Mouse (Mus musculus) T-helper 17 cell (primary cell): ENCODE results near the gene Lrrc19.
"Not testable (repeated sequence)": the region's sequence is repeated elsewhere in the genome, so short reads cannot be mapped to it uniquely, and the experiment has no call there.

Experiments used
- in situ Hi-C, 2 experiments: fragments of 300-600 bp; cut with MboI, MseI; formaldehyde crosslinking; loops; 1 replicate in 1 of 2; 2 replicates in 1 of 2; pipeline ENCODE4 v1.15.1; 2025; ENCODE audit warnings: high pct_unique_total_duplicates in 2 of 2

The Lrrc19 gene

GRCm38 (mm10) chr4:94649920-94650319 is at the start of gene Lrrc19:
Gene Lrrc19, minus strand, starts transcription at chr4:94650144.
- in situ Hi-C loops = loop anchor here in 1 of 2 experiments (25.0 kb wide), 1 partner anchor 262 kb away; no protein-coding TSS in a partner anchor

- in situ Hi-C loops = no loop called here
Observed at GRCm38 (mm10) chr4:94696368-94696767, 46.4 kb upstream of the Lrrc19 start.

- in situ Hi-C loops = no loop called here
Observed at GRCm38 (mm10) chr4:94692175-94692574, 42.2 kb upstream of the Lrrc19 start.

GRCm38 (mm10) chr4:94691078-94691477 is 41.1 kb upstream of the Lrrc19 start:
- in situ Hi-C loops = no loop called here

- in situ Hi-C loops = not testable (repeated sequence)
Observed at GRCm38 (mm10) chr4:94689804-94690203, 39.9 kb upstream of the Lrrc19 start.

- in situ Hi-C loops = no loop called here
Observed at GRCm38 (mm10) chr4:94683305-94683704, 33.4 kb upstream of the Lrrc19 start.

- in situ Hi-C loops = no loop called here
Observed at GRCm38 (mm10) chr4:94682029-94682428, 32.1 kb upstream of the Lrrc19 start.

GRCm38 (mm10) chr4:94681181-94681580 is 31.2 kb upstream of the Lrrc19 start:
- in situ Hi-C loops = no loop called here

- in situ Hi-C loops = no loop called here
Observed at GRCm38 (mm10) chr4:94680662-94681061, 30.7 kb upstream of the Lrrc19 start.

GRCm38 (mm10) chr4:94669718-94670117 is 19.8 kb upstream of the Lrrc19 start:
- in situ Hi-C loops = loop anchor here in 1 of 2 experiments (5.0 to 25.0 kb wide), 2 partner anchors 243 to 1273 kb away; no protein-coding TSS in a partner anchor

- in situ Hi-C loops = loop anchor here in 1 of 2 experiments (25.0 kb wide), 1 partner anchor 262 kb away; no protein-coding TSS in a partner anchor
Observed at GRCm38 (mm10) chr4:94650426-94651175, 657 bp upstream of the Lrrc19 start.

GRCm38 (mm10) chr4:94643141-94643540 is 6.8 kb downstream of the Lrrc19 start:
- in situ Hi-C loops = no loop called here

GRCm38 (mm10) chr4:94620077-94620476 is 29.9 kb downstream of the Lrrc19 start:
- in situ Hi-C loops = loop anchor here (25.0 kb wide), 2 partner anchors 542 to 567 kb away; no protein-coding TSS in a partner anchor

- in situ Hi-C loops = loop anchor here (25.0 kb wide), 2 partner anchors 548 to 573 kb away; no protein-coding TSS in a partner anchor
Observed at GRCm38 (mm10) chr4:94614627-94615006, 35.3 kb downstream of the Lrrc19 start.

GRCm38 (mm10) chr4:94613972-94614626 is 35.8 kb downstream of the Lrrc19 start, which contains the start of gene Ift74:
Gene Ift74, plus strand, starts transcription at chr4:94614491.
- in situ Hi-C loops = loop anchor here (25.0 kb wide), 2 partner anchors 548 to 573 kb away; no protein-coding TSS in a partner anchor

GRCm38 (mm10) chr4:94610339-94610738 is 39.6 kb downstream of the Lrrc19 start:
- in situ Hi-C loops = loop anchor here (25.0 kb wide), 2 partner anchors 552 to 577 kb away; no protein-coding TSS in a partner anchor

- in situ Hi-C loops = loop anchor here (25.0 kb wide), 2 partner anchors 557 to 582 kb away; no protein-coding TSS in a partner anchor
Observed at GRCm38 (mm10) chr4:94605591-94605990, 44.4 kb downstream of the Lrrc19 start.

GRCm38 (mm10) chr4:94604452-94605019 is 45.4 kb downstream of the Lrrc19 start:
- in situ Hi-C loops = loop anchor here (25.0 kb wide), 2 partner anchors 558 to 583 kb away; no protein-coding TSS in a partner anchor

GRCm38 (mm10) chr4:94603031-94603629 is 46.8 kb downstream of the Lrrc19 start, which contains the start of gene Plaa:
Gene Plaa, minus strand, starts transcription at chr4:94603244.
- in situ Hi-C loops = loop anchor here (25.0 kb wide), 2 partner anchors 559 to 584 kb away; no protein-coding TSS in a partner anchor

- in situ Hi-C loops = loop anchor here (25.0 kb wide), 2 partner anchors 560 to 585 kb away; no protein-coding TSS in a partner anchor
Observed at GRCm38 (mm10) chr4:94602496-94603030, 47.4 kb downstream of the Lrrc19 start.

- in situ Hi-C loops = loop anchor here (25.0 kb wide), 2 partner anchors 561 to 586 kb away; no protein-coding TSS in a partner anchor
Observed at GRCm38 (mm10) chr4:94601395-94601794, 48.5 kb downstream of the Lrrc19 start.
